Mouse (Mus musculus): ENCODE measurements around the gene Hnrnpab.

- TF ChIP-seq CTCF (IDR thresholded peaks at IDR 0.05; ENCODE audit: extremely low read depth, insufficient read depth, insufficient read length, insufficient replicate concordance) (no peak), POLR2A (IDR thresholded peaks at IDR 0.05; ENCODE audit: low read depth, low read length) (no peak)
Measured at GRCm38 (mm10) chr11:51633721-51634120, 27.1 kb upstream of the Hnrnpab start.

All from spleen, adult 2 months (tissue).